Mouse (Mus musculus) forebrain, embryonic 13.5 days (tissue): Measurements from ENCODE around the gene Htr6. TPM values are rescaled to one million over a fixed set of nuclear protein-coding genes. Genes with fewer than 3 reads are reported as not detected.

ENCODE experiments used
- ATAC-seq: fragments of 200-750 bp; cut with Nextera tagmentation; 2 replicates; pipeline ENCODE4 v1.8.0; 2017
- H3K27ac ChIP-seq: fragments of 300-500 bp; sonication (generic); 2 replicates; pipeline ENCODE4 v1.5.1; 2015; ENCODE audit warnings: inconsistent platforms, mild to moderate bottlenecking, moderate library complexity
- H3K27me3 ChIP-seq: fragments of 300-500 bp; sonication (generic); 2 replicates; pipeline ENCODE4 v1.6.1; 2015; ENCODE audit warnings: mild to moderate bottlenecking, inconsistent platforms
- H3K36me3 ChIP-seq: fragments of 300-500 bp; sonication (generic); 2 replicates; pipeline ENCODE4 v1.6.1; 2015; ENCODE audit warnings: mild to moderate bottlenecking, inconsistent platforms; ENCODE audit not compliant: poor library complexity, severe bottlenecking
- H3K4me1 ChIP-seq: fragments of 300-500 bp; sonication (generic); 2 replicates; pipeline ENCODE4 v1.6.1; 2015; ENCODE audit warnings: inconsistent platforms
- H3K4me2 ChIP-seq: fragments of 300-500 bp; sonication (generic); 2 replicates; pipeline ENCODE4 v1.6.1; 2015; ENCODE audit warnings: inconsistent platforms, mild to moderate bottlenecking, moderate library complexity
- H3K4me3 ChIP-seq: fragments of 300-500 bp; sonication (generic); 2 replicates; pipeline ENCODE4 v1.5.1; 2015; ENCODE audit warnings: mild to moderate bottlenecking, inconsistent platforms
- H3K9ac ChIP-seq: fragments of 300-500 bp; sonication (generic); 2 replicates; pipeline ENCODE4 v1.6.1; 2015; ENCODE audit warnings: mild to moderate bottlenecking, inconsistent platforms
- H3K9me3 ChIP-seq: fragments of 300-500 bp; sonication (generic); replicated peaks from 2 replicates; pipeline ENCODE4 v1.6.1; 2016; ENCODE audit warnings: inconsistent platforms
- WGBS: fragments of 180-500 bp; shearing (Covaris S2); methylation state at CpG from one replicate; pipeline ENCODE4 v1.1.7; 2015; 5-methylcytosine and 5-hydroxymethylcytosine counted together
- polyA plus RNA-seq: library from polyadenylated mRNA; unstranded; fragments of >200 nt; fragmentation: Nextera tagmentation; extraction: Ambion mirVana; gene quantifications from 2 replicates; pipeline ENCODE4 v1.2.1, GENCODE M21; 2015

The Htr6 gene
- polyA plus RNA-seq, 1 experiment from 2014 or later = 0.18 TPM

- Histone ChIP-seq H3K27ac (no peak overlapping the region), H3K4me1 (peaks cover 30% of the 10 kb centered on the region), H3K4me3 (no peak overlapping the region), H3K9ac (no peak overlapping the region), H3K9me3 (no peaks in the 10 kb centered on the region), H3K4me2 (no peak overlapping the region), H3K27me3 (peaks cover 44% of the 10 kb centered on the region), H3K36me3 (no peaks in the 10 kb centered on the region)
- 87% methylated on average over 5 of the region's 5 CpGs for WGBS
- no peak for ATAC-seq
Measured at GRCm38 (mm10) chr4:139058029-139058428, 17.3 kb downstream of the Htr6 start.

GRCm38 (mm10) chr4:139057291-139057690 is 18.1 kb downstream of the Htr6 start:
- Histone ChIP-seq H3K36me3 (no peaks in the 10 kb centered on the region), H3K27ac (no peak overlapping the region), H3K9ac (no peak overlapping the region), H3K4me2 (no peak overlapping the region), H3K4me3 (no peak overlapping the region), H3K9me3 (no peaks in the 10 kb centered on the region), H3K27me3 (peaks cover 44% of the 10 kb centered on the region), H3K4me1 (peaks cover 37% of the 10 kb centered on the region)
- 78% methylated on average over 5 of the region's 5 CpGs for WGBS
- no peak for ATAC-seq

- Histone ChIP-seq H3K4me1 (peaks cover 43% of the 10 kb centered on the region), H3K36me3 (no peaks in the 10 kb centered on the region), H3K4me3 (no peak overlapping the region), H3K9me3 (no peaks in the 10 kb centered on the region), H3K9ac (no peak overlapping the region), H3K4me2 (no peak overlapping the region), H3K27ac (peak overlapping the region; percentile 54; the same call in 1 of the 2 replicates), H3K27me3 (peaks cover 49% of the 10 kb centered on the region)
- ATAC-seq = no peak
- 66% methylated on average over 3 of the region's 3 CpGs for WGBS
Measured at GRCm38 (mm10) chr4:139055744-139056143, 19.6 kb downstream of the Htr6 start.

GRCm38 (mm10) chr4:139055336-139055735 is 20.0 kb downstream of the Htr6 start:
- H3K4me3 ChIP-seq = no peak overlapping the region
- ATAC-seq = peak; percentile 46
- peaks cover 43% of the 10 kb centered on the region for H3K4me1 ChIP-seq
- peaks cover 49% of the 10 kb centered on the region for H3K27me3 ChIP-seq
- peak overlapping the region; percentile 54 for H3K27ac ChIP-seq
- no peak overlapping the region for H3K4me2 ChIP-seq
- H3K36me3 ChIP-seq = no peaks in the 10 kb centered on the region
- no peak overlapping the region for H3K9ac ChIP-seq
- WGBS = 48% methylated on average over 4 of the region's 4 CpGs
- no peaks in the 10 kb centered on the region for H3K9me3 ChIP-seq

- no peaks in the 10 kb centered on the region for H3K36me3 ChIP-seq
- peaks cover 43% of the 10 kb centered on the region for H3K4me1 ChIP-seq
- no peak overlapping the region for H3K9ac ChIP-seq
- peak overlapping the region; percentile 25 for H3K4me2 ChIP-seq
- WGBS = 32% methylated on average over 9 of the region's 9 CpGs
- H3K4me3 ChIP-seq = no peak overlapping the region
- H3K27ac ChIP-seq = peak overlapping the region; percentile 54
- ATAC-seq = peak; percentile 83
- H3K27me3 ChIP-seq = peaks cover 40% of the 10 kb centered on the region
- no peaks in the 10 kb centered on the region for H3K9me3 ChIP-seq
Measured at GRCm38 (mm10) chr4:139054300-139054923, 21.0 kb downstream of the Htr6 start.

GRCm38 (mm10) chr4:139053391-139053790 is 22.0 kb downstream of the Htr6 start:
- H3K9me3 ChIP-seq = no peaks in the 10 kb centered on the region
- peaks cover 32% of the 10 kb centered on the region for H3K27me3 ChIP-seq
- peaks cover 43% of the 10 kb centered on the region for H3K4me1 ChIP-seq
- H3K27ac ChIP-seq = no peak overlapping the region
- no peak overlapping the region for H3K9ac ChIP-seq
- H3K36me3 ChIP-seq = no peaks in the 10 kb centered on the region
- H3K4me3 ChIP-seq = no peak overlapping the region
- ATAC-seq = no peak
- 62% methylated on average over 5 of the region's 5 CpGs for WGBS
- H3K4me2 ChIP-seq = no peak overlapping the region

GRCm38 (mm10) chr4:139052796-139053195 is 22.6 kb downstream of the Htr6 start:
- Histone ChIP-seq H3K9ac (no peak overlapping the region), H3K4me3 (no peak overlapping the region), H3K27ac (no peak overlapping the region), H3K9me3 (no peaks in the 10 kb centered on the region), H3K27me3 (peaks cover 26% of the 10 kb centered on the region), H3K4me1 (peaks cover 43% of the 10 kb centered on the region), H3K36me3 (no peaks in the 10 kb centered on the region), H3K4me2 (no peak overlapping the region)
- ATAC-seq = no peak
- WGBS = 76% methylated on average over 7 of the region's 7 CpGs

GRCm38 (mm10) chr4:139048518-139048917 is 26.9 kb downstream of the Htr6 start:
- Histone ChIP-seq H3K4me3 (no peak overlapping the region), H3K27me3 (peaks cover 16% of the 10 kb centered on the region), H3K9me3 (no peaks in the 10 kb centered on the region; the same call in 1 of the 2 replicates), H3K9ac (no peak overlapping the region), H3K36me3 (no peaks in the 10 kb centered on the region), H3K4me1 (peaks cover 22% of the 10 kb centered on the region), H3K27ac (no peak overlapping the region), H3K4me2 (no peak overlapping the region)
- ATAC-seq = no peak
- 66% methylated on average over 6 of the region's 6 CpGs for WGBS

- Histone ChIP-seq H3K27ac (no peak overlapping the region), H3K4me3 (no peak overlapping the region), H3K9me3 (no peaks in the 10 kb centered on the region; the same call in 1 of the 2 replicates), H3K27me3 (no peaks in the 10 kb centered on the region), H3K9ac (no peak overlapping the region), H3K4me2 (no peak overlapping the region), H3K36me3 (no peaks in the 10 kb centered on the region), H3K4me1 (peaks cover 13% of the 10 kb centered on the region)
- no peak for ATAC-seq
- 78% methylated on average over 5 of the region's 5 CpGs for WGBS
Measured at GRCm38 (mm10) chr4:139046354-139046753, 29.0 kb downstream of the Htr6 start.

GRCm38 (mm10) chr4:139044566-139044965 is 30.8 kb downstream of the Htr6 start:
- no peak overlapping the region for H3K4me2 ChIP-seq
- 92% methylated on average over 5 of the region's 5 CpGs for WGBS
- no peak overlapping the region for H3K27ac ChIP-seq
- no peak overlapping the region for H3K4me3 ChIP-seq
- H3K27me3 ChIP-seq = no peaks in the 10 kb centered on the region
- H3K4me1 ChIP-seq = peaks cover 31% of the 10 kb centered on the region
- ATAC-seq = no peak
- H3K36me3 ChIP-seq = no peaks in the 10 kb centered on the region
- no peaks in the 10 kb centered on the region; the same call in 1 of the 2 replicates for H3K9me3 ChIP-seq
- H3K9ac ChIP-seq = no peak overlapping the region

GRCm38 (mm10) chr4:139043600-139043999 is 31.8 kb downstream of the Htr6 start:
- Histone ChIP-seq H3K27me3 (no peaks in the 10 kb centered on the region), H3K9ac (no peak overlapping the region), H3K4me3 (no peak overlapping the region), H3K4me1 (peaks cover 41% of the 10 kb centered on the region), H3K9me3 (no peaks in the 10 kb centered on the region; the same call in 1 of the 2 replicates), H3K27ac (no peak overlapping the region), H3K36me3 (no peaks in the 10 kb centered on the region), H3K4me2 (no peak overlapping the region)
- ATAC-seq = no peak
- WGBS = 91% methylated on average over 2 of the region's 2 CpGs

GRCm38 (mm10) chr4:139042611-139043010 is 32.8 kb downstream of the Htr6 start:
- no peaks in the 10 kb centered on the region; the same call in 1 of the 2 replicates for H3K9me3 ChIP-seq
- H3K27ac ChIP-seq = no peak overlapping the region
- no peak overlapping the region for H3K4me2 ChIP-seq
- no peaks in the 10 kb centered on the region for H3K27me3 ChIP-seq
- no peak for ATAC-seq
- 41% methylated on average over 5 of the region's 5 CpGs for WGBS
- peaks cover 51% of the 10 kb centered on the region for H3K4me1 ChIP-seq
- H3K36me3 ChIP-seq = no peaks in the 10 kb centered on the region
- H3K4me3 ChIP-seq = no peak overlapping the region
- H3K9ac ChIP-seq = no peak overlapping the region
